ENCODE assay signal across 19 mouse cellular contexts in the genomic region with DNA sequence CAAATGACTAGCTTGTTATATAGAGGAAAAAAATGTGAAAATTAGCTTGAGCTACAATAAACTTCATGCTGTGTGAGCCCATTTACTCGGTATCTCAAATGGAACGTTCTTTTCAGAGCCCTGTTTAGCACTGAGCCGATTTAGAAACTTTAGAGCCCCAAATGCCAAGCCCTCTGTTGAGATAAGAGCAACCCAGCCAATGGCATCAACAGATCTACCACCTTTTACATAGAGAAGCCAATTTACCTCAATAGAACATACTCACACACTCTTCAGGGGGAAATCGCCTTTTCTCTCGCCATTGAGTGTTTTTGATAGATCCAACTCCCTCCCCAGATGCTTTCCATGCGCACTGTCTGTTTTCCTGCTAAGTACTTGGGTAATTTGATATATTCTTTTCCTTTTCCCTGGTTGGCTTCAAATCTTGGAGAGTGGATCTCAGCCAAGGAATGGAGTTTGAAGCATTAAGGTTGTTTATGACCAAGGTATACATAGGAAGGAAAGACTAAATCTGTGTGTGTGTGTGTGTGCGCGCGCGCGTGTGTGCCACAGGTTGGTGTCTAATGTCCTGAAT.
DNase-seq lines count a peak whose midpoint lies in the region; ATAC-seq and TF ChIP-seq lines count a peak whose summit lies in the region.
"Had no signal": no experiment of that assay in that cellular context is flagged by ENCODE, and none has a peak within 500 bp of the region (broad histone marks: within the 10 kb centered on the region; RNA-seq: fewer than 3 reads in every experiment).

No protein-coding gene starts in this region.

- ATAC-seq in hindbrain, embryonic 11.5 days (ENCODE audit: low FRiP score) = no peak
- no peak for ATAC-seq in hindbrain, embryonic 13.5 days (ENCODE audit: low FRiP score)
- ATAC-seq in lung, embryonic 14.5 days (ENCODE audit: insufficient read depth) = peak; percentile 15; the same call in 1 of the 2 replicates
- ATAC-seq in embryonic facial prominence, embryonic 15.5 days (ENCODE audit: insufficient number of reproducible peaks, low FRiP score, low TSS enrichment, low read depth) = no peak
- ATAC-seq: forebrain, embryonic 16.5 days had no signal

- no peak overlapping the region for H3K9ac ChIP-seq in hindbrain, embryonic 11.5 days (ENCODE audit: low read depth, low read length)
- H3K9ac ChIP-seq in hindbrain, embryonic 13.5 days = no peak overlapping the region
- no peak overlapping the region for H3K9ac ChIP-seq in lung, embryonic 14.5 days
- no peak overlapping the region for H3K9ac ChIP-seq in embryonic facial prominence, embryonic 15.5 days
- H3K9ac ChIP-seq: liver, embryonic 13.5 days; neural tube, embryonic 13.5 days had no signal

- no peak overlapping the region for H3K27ac ChIP-seq in hindbrain, embryonic 11.5 days (ENCODE audit: low read depth, low read length)
- no peak overlapping the region; the same call in 1 of the 2 replicates for H3K27ac ChIP-seq in hindbrain, embryonic 13.5 days
- no peak overlapping the region; the same call in 1 of the 2 replicates for H3K27ac ChIP-seq in lung, embryonic 14.5 days (ENCODE audit: low read depth)
- H3K27ac ChIP-seq in embryonic facial prominence, embryonic 15.5 days (replicated peaks) = no peak overlapping the region
- H3K27ac ChIP-seq: liver, embryonic 13.5 days; macrophage had no signal

- DNase-seq in hindbrain, embryonic 11.5 days (ENCODE audit: low spot score) = peak; percentile 23
- DNase-seq in lung, embryonic 14.5 days = peak; percentile 64
- no peak for DNase-seq in lung, postnatal 36 days
- DNase-seq in mesoderm, embryonic 11.5 days (ENCODE audit: low read depth, low spot score) = peak; percentile 68
- DNase-seq in layer of hippocampus, adult 9-10 months (ENCODE audit: low spot score) = no peak
- no peak for DNase-seq in layer of hippocampus, adult 18-20 months (ENCODE audit: low spot score in 2 of 2)
- DNase-seq: adrenal gland, adult 2 months; cerebellum, adult 9-10 months; gastrocnemius, postnatal 10 days; heart, postnatal 4 days; kidney, adult 9 months; liver, embryonic 13.5 days; retina, postnatal 1 day had no signal

- WGBS in hindbrain, embryonic 11.5 days = 77% methylated on average over 11 of the region's 11 CpGs
- 79% methylated on average over 11 of the region's 11 CpGs for WGBS in hindbrain, embryonic 13.5 days
- 49% methylated on average over 11 of the region's 11 CpGs for WGBS in lung, embryonic 14.5 days
- WGBS in embryonic facial prominence, embryonic 15.5 days = 61% methylated on average over 11 of the region's 11 CpGs

- H3K27me3 ChIP-seq in hindbrain, embryonic 11.5 days (ENCODE audit: control insufficient read depth, insufficient read depth, low read length) = no peaks in the 10 kb centered on the region
- no peaks in the 10 kb centered on the region for H3K27me3 ChIP-seq in hindbrain, embryonic 13.5 days
- H3K27me3 ChIP-seq in lung, embryonic 14.5 days (ENCODE audit: insufficient read depth, low read length) = no peaks in the 10 kb centered on the region
- no peaks in the 10 kb centered on the region for H3K27me3 ChIP-seq in embryonic facial prominence, embryonic 15.5 days
- H3K27me3 ChIP-seq: liver, embryonic 13.5 days; neural tube, embryonic 13.5 days had no signal

- H3K36me3 ChIP-seq in hindbrain, embryonic 11.5 days (ENCODE audit: control insufficient read depth, insufficient read depth, low read length) = no peaks in the 10 kb centered on the region
- no peaks in the 10 kb centered on the region for H3K36me3 ChIP-seq in hindbrain, embryonic 13.5 days
- H3K36me3 ChIP-seq in lung, embryonic 14.5 days (ENCODE audit: insufficient read depth) = 0 out of 2 replicates have a peak, but pooled peaks cover 3% of the 10 kb centered on the region
- H3K36me3 ChIP-seq in embryonic facial prominence, embryonic 15.5 days = no peaks in the 10 kb centered on the region
- H3K36me3 ChIP-seq: liver, embryonic 13.5 days; neural tube, embryonic 13.5 days had no signal

- no peak for TF ChIP-seq CTCF in lung, embryonic 14.5 days (IDR thresholded peaks at IDR 0.05; ENCODE audit: low read depth)

- no peak overlapping the region for H3K4me2 ChIP-seq in hindbrain, embryonic 11.5 days (replicated peaks; ENCODE audit: low read depth, low read length)
- no peak overlapping the region for H3K4me2 ChIP-seq in hindbrain, embryonic 13.5 days
- H3K4me2 ChIP-seq in lung, embryonic 14.5 days = peak overlapping the region; percentile 13; the same call in 1 of the 2 replicates
- 0 out of 2 replicates have a peak overlapping the region, but pooled peaks have one; percentile 2 for H3K4me2 ChIP-seq in embryonic facial prominence, embryonic 15.5 days (replicated peaks)
- H3K4me2 ChIP-seq: heart, embryonic 11.5 days; liver, embryonic 13.5 days; neural tube, embryonic 13.5 days had no signal

- peaks cover 4% of the 10 kb centered on the region; the same call in 1 of the 2 replicates for H3K4me1 ChIP-seq in hindbrain, embryonic 11.5 days (replicated peaks; ENCODE audit: control insufficient read depth, insufficient read depth, low read length)
- H3K4me1 ChIP-seq in hindbrain, embryonic 13.5 days (replicated peaks) = peaks cover 32% of the 10 kb centered on the region
- H3K4me1 ChIP-seq in lung, embryonic 14.5 days (ENCODE audit: insufficient read depth) = peaks cover 19% of the 10 kb centered on the region
- peaks cover 16% of the 10 kb centered on the region for H3K4me1 ChIP-seq in embryonic facial prominence, embryonic 15.5 days

- H3K4me3 ChIP-seq in hindbrain, embryonic 11.5 days (ENCODE audit: low read depth, low read length) = no peak overlapping the region
- no peak overlapping the region for H3K4me3 ChIP-seq in hindbrain, embryonic 13.5 days
- H3K4me3 ChIP-seq in lung, embryonic 14.5 days (ENCODE audit: low read depth, low read length) = no peak overlapping the region
- H3K4me3 ChIP-seq in embryonic facial prominence, embryonic 15.5 days (replicated peaks) = no peak overlapping the region
- H3K4me3 ChIP-seq: liver, embryonic 13.5 days; neural tube, embryonic 13.5 days had no signal

- H3K9me3 ChIP-seq in hindbrain, embryonic 11.5 days (ENCODE audit: control insufficient read depth, low read length) = no peaks in the 10 kb centered on the region
- no peaks in the 10 kb centered on the region for H3K9me3 ChIP-seq in hindbrain, embryonic 13.5 days
- no peaks in the 10 kb centered on the region for H3K9me3 ChIP-seq in lung, embryonic 14.5 days (ENCODE audit: low read depth, low read length)
- no peaks in the 10 kb centered on the region for H3K9me3 ChIP-seq in embryonic facial prominence, embryonic 15.5 days (replicated peaks)
- H3K9me3 ChIP-seq: liver, embryonic 13.5 days; neural tube, embryonic 13.5 days had no signal

Comparison
In these comparisons a context has a peak if more than half of its experiments do, and no peak if none do; other contexts are left out.
1. DNase-seq: peak in hindbrain, embryonic 11.5 days (single experiment), lung, embryonic 14.5 days (single experiment) and mesoderm, embryonic 11.5 days (single experiment); none in lung, postnatal 36 days (single experiment), layer of hippocampus, adult 9-10 months (single experiment) and layer of hippocampus, adult 18-20 months (0 of 2).
2. H3K4me2 ChIP-seq: peak in lung, embryonic 14.5 days (single experiment) and embryonic facial prominence, embryonic 15.5 days (single experiment); none in hindbrain, embryonic 11.5 days (single experiment) and hindbrain, embryonic 13.5 days (single experiment).